8 mouse cellular contexts compared by ENCODE assay signal in genomic region chr11:110271745-110272144, GRCm38 (mm10). TPM values are rescaled to one million over a fixed set of nuclear protein-coding genes. Genes with fewer than 3 reads are reported as not detected.
DNase-seq lines count a peak whose midpoint lies in the region; ATAC-seq lines count a peak whose summit lies in the region.

No protein-coding gene starts in this region.

- DNase-seq in adrenal gland, adult 18-20 months (ENCODE audit: low spot score in 2 of 2), result peak; percentile 30
- DNase-seq in adrenal gland, postnatal 4 days (ENCODE audit: low spot score in 2 of 2), result no peak
- peak; percentile 67 for DNase-seq in WW6 (ENCODE audit: low read depth, low spot score)
- DNase-seq in embryo, embryonic 11 days, result peak; percentile 87
- peak; percentile 40 for DNase-seq in layer of hippocampus, adult 9-10 months (ENCODE audit: low spot score)
- peak; percentile 65 for DNase-seq in lung, postnatal 14 days
- DNase-seq in right cerebral cortex, postnatal 10 days (ENCODE audit: low spot score in 2 of 2), result peak; percentile 68 to 74

- peak; percentile 78 to 91; a peak in 3 of 4 replicates for ATAC-seq in hematopoietic stem cell, adult 5-6 weeks (replicated peaks in 1 of 2; ENCODE audit: insufficient read depth in 1 of 2, low FRiP score in 2 of 2, low TSS enrichment in 1 of 2, low read depth in 1 of 2, poor library complexity in 2 of 2, severe bottlenecking in 2 of 2)

RNA-seq across cellular contexts. Expression of gene Abca6, which starts 20.2 kb away (rescaled TPM):
- 1 to 10 TPM; 2.2 to 3.2 TPM for total RNA-seq in adrenal gland, adult 18-20 months (2021)
- 1 to 10 TPM; 3.2 to 9.8 TPM for total RNA-seq in adrenal gland, postnatal 4 days (2021)
- 0.31 TPM in 1 of 2 replicates, not detected in the other for total RNA-seq in hematopoietic stem cell, adult 5-6 weeks (2017)

Comparison
In these comparisons a context has a peak if more than half of its experiments do, and no peak if none do; other contexts are left out.
1. DNase-seq: peak in adrenal gland, adult 18-20 months (2 of 2), WW6 (single experiment), embryo, embryonic 11 days (single experiment), layer of hippocampus, adult 9-10 months (single experiment), lung, postnatal 14 days (single experiment) and right cerebral cortex, postnatal 10 days (2 of 2); none in adrenal gland, postnatal 4 days (0 of 2).